ENCODE assay signal across 8 mouse cellular contexts in genomic region chr8:123476911-123477736, GRCm38 (mm10). TPM values are rescaled to one million over a fixed set of nuclear protein-coding genes. Genes with fewer than 3 reads are reported as not detected.
DNase-seq lines count a peak whose midpoint lies in the region; ATAC-seq lines count a peak whose summit lies in the region.

No protein-coding gene starts in this region.

- H3K36me3 ChIP-seq in forebrain, embryonic 14.5 days (ENCODE audit: control insufficient read depth, insufficient read depth, low read length): peaks cover 17% of the 10 kb centered on the region
- H3K36me3 ChIP-seq in limb, embryonic 11.5 days (ENCODE audit: control insufficient read depth, insufficient read depth, low read length): no peaks in the 10 kb centered on the region; the same call in 1 of the 2 replicates
- H3K36me3 ChIP-seq in midbrain, embryonic 12.5 days: peaks cover 18% of the 10 kb centered on the region

- peak overlapping the region; percentile 83 for H3K4me2 ChIP-seq in forebrain, embryonic 14.5 days (ENCODE audit: low read length)
- H3K4me2 ChIP-seq in limb, embryonic 11.5 days (ENCODE audit: low read depth, severe bottlenecking): peak overlapping the region; percentile 86
- H3K4me2 ChIP-seq in midbrain, embryonic 12.5 days (replicated peaks): peak overlapping the region; percentile 73

- peaks cover 11% of the 10 kb centered on the region for H3K4me1 ChIP-seq in forebrain, embryonic 14.5 days (ENCODE audit: control insufficient read depth, insufficient read depth, low read length)
- peaks cover 9% of the 10 kb centered on the region for H3K4me1 ChIP-seq in limb, embryonic 11.5 days (ENCODE audit: control insufficient read depth, insufficient read depth, low read length)
- H3K4me1 ChIP-seq in midbrain, embryonic 12.5 days: peaks cover 19% of the 10 kb centered on the region

- WGBS in forebrain, embryonic 14.5 days: 7% methylated on average over 34 of the region's 34 CpGs
- 10% methylated on average over 34 of the region's 34 CpGs for WGBS in limb, embryonic 11.5 days
- 8% methylated on average over 34 of the region's 34 CpGs for WGBS in midbrain, embryonic 12.5 days

- peak; percentile 28 to 30 for DNase-seq in left cerebral cortex, postnatal 36 days (ENCODE audit: low spot score in 2 of 2)
- DNase-seq in left cerebral cortex, adult 11 months (ENCODE audit: low spot score): no peak
- DNase-seq in forebrain, embryonic 14.5 days (ENCODE audit: low spot score): peak; percentile 63
- peak; percentile 32 for DNase-seq in limb, embryonic 11.5 days (ENCODE audit: low spot score)
- DNase-seq in adrenal gland, postnatal 14 days: no peak
- DNase-seq in B cell, adult 2 months: no peak

- intact Hi-C loops in left cerebral cortex, postnatal 36 days (cut with DNase I): loop anchor here (5.0 kb wide), 1 partner anchor 35 kb away; no protein-coding TSS in a partner anchor

- H3K27ac ChIP-seq in forebrain, embryonic 14.5 days (ENCODE audit: low read depth, low read length): peak overlapping the region; percentile 93
- no peak overlapping the region for H3K27ac ChIP-seq in limb, embryonic 11.5 days (replicated peaks; ENCODE audit: low read depth, low read length)
- H3K27ac ChIP-seq in midbrain, embryonic 12.5 days (replicated peaks): peak overlapping the region; percentile 95

- ATAC-seq in activated CD4-positive, CD25-positive, alpha-beta regulatory T cell, adult 4 months: peak; percentile 19
- ATAC-seq in forebrain, embryonic 14.5 days: peak; percentile 56
- ATAC-seq in limb, embryonic 11.5 days (ENCODE audit: insufficient number of reproducible peaks, low FRiP score, low TSS enrichment, low read depth): 0 out of 2 replicates have a peak, but pooled peaks have one; percentile 51
- peak; percentile 65 for ATAC-seq in midbrain, embryonic 12.5 days (ENCODE audit: low FRiP score, low read depth)

- peak overlapping the region; percentile 86 for H3K9ac ChIP-seq in forebrain, embryonic 14.5 days (ENCODE audit: low read length)
- H3K9ac ChIP-seq in limb, embryonic 11.5 days (ENCODE audit: low read length): peak overlapping the region; percentile 75
- peak overlapping the region; percentile 81 for H3K9ac ChIP-seq in midbrain, embryonic 12.5 days (replicated peaks)

- H3K27me3 ChIP-seq in forebrain, embryonic 14.5 days (replicated peaks; ENCODE audit: control insufficient read depth, insufficient read depth, low read length): no peaks in the 10 kb centered on the region
- no peaks in the 10 kb centered on the region for H3K27me3 ChIP-seq in limb, embryonic 11.5 days (ENCODE audit: control insufficient read depth, insufficient read depth, low read length)
- H3K27me3 ChIP-seq in midbrain, embryonic 12.5 days: no peaks in the 10 kb centered on the region

- peak overlapping the region; percentile 80 for H3K4me3 ChIP-seq in forebrain, embryonic 14.5 days (ENCODE audit: low read depth, low read length)
- H3K4me3 ChIP-seq in limb, embryonic 11.5 days (ENCODE audit: low read depth, low read length): peak overlapping the region; percentile 76
- peak overlapping the region; percentile 81 for H3K4me3 ChIP-seq in midbrain, embryonic 12.5 days

- no peaks in the 10 kb centered on the region for H3K9me3 ChIP-seq in forebrain, embryonic 14.5 days (replicated peaks; ENCODE audit: control insufficient read depth, low read length)
- no peaks in the 10 kb centered on the region for H3K9me3 ChIP-seq in limb, embryonic 11.5 days (ENCODE audit: control insufficient read depth, low read length)
- no peaks in the 10 kb centered on the region for H3K9me3 ChIP-seq in midbrain, embryonic 12.5 days

RNA-seq across cellular contexts. Expression of gene Afg3l1, which starts 0.6 kb away (rescaled TPM):
- 10 to 100 TPM; 29.5 to 40.5 TPM for total RNA-seq in left cerebral cortex, postnatal 36 days (2021)
- 10 to 100 TPM; 31.5 to 36.9 TPM for polyA plus RNA-seq in activated CD4-positive, CD25-positive, alpha-beta regulatory T cell, adult 4 months (2017; shearing (Covaris generic))
- polyA plus RNA-seq in forebrain, embryonic 14.5 days (2014; fragmentation: Nextera tagmentation; extraction: Ambion mirVana): 26.6 and 28.2 TPM in 2 replicates
- 36.5 and 41.1 TPM in 2 replicates for polyA plus RNA-seq in limb, embryonic 11.5 days (2014; fragmentation: Nextera tagmentation; extraction: Ambion mirVana)
- 63.0 and 72.2 TPM in 2 replicates for polyA plus RNA-seq in midbrain, embryonic 12.5 days (2016; fragmentation: Nextera tagmentation; extraction: Ambion mirVana)
- 63.9 and 69.6 TPM in 2 replicates for total RNA-seq in adrenal gland, postnatal 14 days (2021)

RNA-seq across cellular contexts. Expression of gene Dbndd1, which starts 38.1 kb away (rescaled TPM):
- total RNA-seq in left cerebral cortex, postnatal 36 days (2021): 10 to 100 TPM; 15.6 to 17.5 TPM
- polyA plus RNA-seq in activated CD4-positive, CD25-positive, alpha-beta regulatory T cell, adult 4 months (2017; shearing (Covaris generic)): under 1 TPM in 1 of 2 experiments, not detected in 1; 0.46 TPM
- 94.2 and 104 TPM in 2 replicates for polyA plus RNA-seq in forebrain, embryonic 14.5 days (2014; fragmentation: Nextera tagmentation; extraction: Ambion mirVana)
- 9.4 and 9.8 TPM in 2 replicates for polyA plus RNA-seq in limb, embryonic 11.5 days (2014; fragmentation: Nextera tagmentation; extraction: Ambion mirVana)
- 43.2 and 46.4 TPM in 2 replicates for polyA plus RNA-seq in midbrain, embryonic 12.5 days (2016; fragmentation: Nextera tagmentation; extraction: Ambion mirVana)
- 0.26 and 0.75 TPM in 2 replicates for total RNA-seq in adrenal gland, postnatal 14 days (2021)

RNA-seq across cellular contexts. Expression of gene Gas8, which starts 41.5 kb away (rescaled TPM):
- total RNA-seq in left cerebral cortex, postnatal 36 days (2021): 10 to 100 TPM; 23.4 to 34.5 TPM
- 1 to 10 TPM; 4.9 to 8.4 TPM for polyA plus RNA-seq in activated CD4-positive, CD25-positive, alpha-beta regulatory T cell, adult 4 months (2017; shearing (Covaris generic))
- 39.1 and 43.9 TPM in 2 replicates for polyA plus RNA-seq in forebrain, embryonic 14.5 days (2014; fragmentation: Nextera tagmentation; extraction: Ambion mirVana)
- polyA plus RNA-seq in limb, embryonic 11.5 days (2014; fragmentation: Nextera tagmentation; extraction: Ambion mirVana): 40.8 and 41.3 TPM in 2 replicates
- polyA plus RNA-seq in midbrain, embryonic 12.5 days (2016; fragmentation: Nextera tagmentation; extraction: Ambion mirVana): 38.9 and 41.7 TPM in 2 replicates
- 13.1 and 17.5 TPM in 2 replicates for total RNA-seq in adrenal gland, postnatal 14 days (2021)

RNA-seq across cellular contexts. Expression of gene Def8, which starts 53.8 kb away (rescaled TPM):
- total RNA-seq in left cerebral cortex, postnatal 36 days (2021): 10 to 100 TPM; 62.0 to 64.3 TPM
- 10 to 100 TPM in 1 of 2 experiments, 1 to 10 TPM in 1; 5.6 to 11.1 TPM for polyA plus RNA-seq in activated CD4-positive, CD25-positive, alpha-beta regulatory T cell, adult 4 months (2017; shearing (Covaris generic))
- 44.3 and 48.4 TPM in 2 replicates for polyA plus RNA-seq in forebrain, embryonic 14.5 days (2014; fragmentation: Nextera tagmentation; extraction: Ambion mirVana)
- 37.3 and 37.6 TPM in 2 replicates for polyA plus RNA-seq in limb, embryonic 11.5 days (2014; fragmentation: Nextera tagmentation; extraction: Ambion mirVana)
- polyA plus RNA-seq in midbrain, embryonic 12.5 days (2016; fragmentation: Nextera tagmentation; extraction: Ambion mirVana): 37.3 and 44.0 TPM in 2 replicates
- 26.7 and 28.5 TPM in 2 replicates for total RNA-seq in adrenal gland, postnatal 14 days (2021)

Comparison
In these comparisons a context has a peak if more than half of its experiments do, and no peak if none do; other contexts are left out.
1. DNase-seq: peak in left cerebral cortex, postnatal 36 days (2 of 2), forebrain, embryonic 14.5 days (single experiment) and limb, embryonic 11.5 days (single experiment); none in left cerebral cortex, adult 11 months (single experiment), adrenal gland, postnatal 14 days (single experiment) and B cell, adult 2 months (0 of 2).
2. Peak in every context shown above with its lines, with median percentiles within 50 percentile points of each other: ATAC-seq, H3K4me2 ChIP-seq, H3K4me3 ChIP-seq and H3K9ac ChIP-seq.